Mouse (Mus musculus): Measurements from ENCODE around the gene Olfr960. TPM values are rescaled to one million over a fixed set of nuclear protein-coding genes. Genes with fewer than 3 reads are reported as not detected.

Gene Olfr960
- polyA plus RNA-seq (2014; fragmentation: Nextera tagmentation; extraction: Ambion mirVana): not detected in 2 replicates

DNA sequence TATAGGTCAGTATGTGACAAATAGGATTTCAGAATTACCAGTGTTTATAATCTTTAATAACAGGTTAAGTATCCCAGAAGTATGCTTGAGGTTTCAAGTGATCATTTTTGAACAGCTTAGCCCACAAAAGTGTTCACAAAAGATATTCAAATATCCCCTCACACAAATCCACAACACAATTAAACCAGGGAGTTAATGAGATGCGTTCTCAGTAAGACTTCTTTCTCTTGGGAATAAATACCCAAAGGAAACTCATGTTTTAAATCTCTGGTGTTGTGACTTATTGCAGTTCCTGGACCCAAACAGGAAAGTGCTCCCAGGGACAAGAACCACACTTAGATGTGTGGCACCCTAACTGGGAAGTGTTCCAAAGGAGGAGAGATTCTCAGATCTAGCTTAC is at the start of gene Olfr960:
Gene Olfr960, plus strand, starts transcription at position 301 of the 400 bp plus-strand sequence.
- no peaks in the 10 kb centered on the region for H3K9me3 ChIP-seq (ENCODE audit: control insufficient read depth, low read length)
- H3K4me1 ChIP-seq (replicated peaks; ENCODE audit: control insufficient read depth, insufficient read depth, low read length): no peaks in the 10 kb centered on the region
- 76% methylated on average over 1 of the region's 1 CpGs for WGBS
- ATAC-seq (replicated peaks; ENCODE audit: low FRiP score) (no peak), DNase-seq (ENCODE audit: low spot score) (no peak)
- no peak within 1 kb of the TSS for H3K4me2 ChIP-seq
- no peaks in the 10 kb centered on the region for H3K27me3 ChIP-seq (replicated peaks; ENCODE audit: control insufficient read depth, insufficient read depth, low read length)
- H3K4me3 ChIP-seq (ENCODE audit: low read depth, low read length): no peak within 1 kb of the TSS
- no peak within 1 kb of the TSS for H3K9ac ChIP-seq (ENCODE audit: low read depth, low read length)
- H3K27ac ChIP-seq (ENCODE audit: low read depth, low read length): no peak within 1 kb of the TSS
- no peaks in the 10 kb centered on the region for H3K36me3 ChIP-seq (ENCODE audit: control insufficient read depth, insufficient read depth, low read length)

GRCm38 (mm10) chr9:39575469-39575868 is 45.7 kb upstream of the Olfr960 start, which contains the start of gene Olfr959:
Gene Olfr959, minus strand, starts transcription at chr9:39575569.
- H3K9ac ChIP-seq (ENCODE audit: low read depth, low read length): no peak within 1 kb of the TSS
- H3K27ac ChIP-seq (ENCODE audit: low read depth, low read length): no peak within 1 kb of the TSS
- no peaks in the 10 kb centered on the region for H3K4me1 ChIP-seq (replicated peaks; ENCODE audit: control insufficient read depth, insufficient read depth, low read length)
- H3K27me3 ChIP-seq (replicated peaks; ENCODE audit: control insufficient read depth, insufficient read depth, low read length): no peaks in the 10 kb centered on the region
- H3K4me3 ChIP-seq (ENCODE audit: low read depth, low read length): no peak within 1 kb of the TSS
- DNase-seq (ENCODE audit: low spot score) (no peak), ATAC-seq (replicated peaks; ENCODE audit: low FRiP score) (no peak)
- no peaks in the 10 kb centered on the region for H3K36me3 ChIP-seq (ENCODE audit: control insufficient read depth, insufficient read depth, low read length)
- WGBS: 76% methylated on average over 3 of the region's 3 CpGs
- no peaks in the 10 kb centered on the region for H3K9me3 ChIP-seq (ENCODE audit: control insufficient read depth, low read length)
- no peak within 1 kb of the TSS for H3K4me2 ChIP-seq

GRCm38 (mm10) chr9:39577050-39577449 is 44.1 kb upstream of the Olfr960 start:
- no peak for DNase-seq (ENCODE audit: low spot score)
- ATAC-seq (replicated peaks; ENCODE audit: low FRiP score): no peak
- no peaks in the 10 kb centered on the region for H3K36me3 ChIP-seq (ENCODE audit: control insufficient read depth, insufficient read depth, low read length)
- no peaks in the 10 kb centered on the region for H3K4me1 ChIP-seq (replicated peaks; ENCODE audit: control insufficient read depth, insufficient read depth, low read length)
- no peak overlapping the region for H3K9ac ChIP-seq (ENCODE audit: low read depth, low read length)
- 77% methylated on average over 5 of the region's 5 CpGs for WGBS
- H3K4me2 ChIP-seq: no peak overlapping the region
- H3K9me3 ChIP-seq (ENCODE audit: control insufficient read depth, low read length): no peaks in the 10 kb centered on the region
- H3K27ac ChIP-seq (ENCODE audit: low read depth, low read length): no peak overlapping the region
- H3K4me3 ChIP-seq (ENCODE audit: low read depth, low read length): no peak overlapping the region
- H3K27me3 ChIP-seq (replicated peaks; ENCODE audit: control insufficient read depth, insufficient read depth, low read length): no peaks in the 10 kb centered on the region

DNA sequence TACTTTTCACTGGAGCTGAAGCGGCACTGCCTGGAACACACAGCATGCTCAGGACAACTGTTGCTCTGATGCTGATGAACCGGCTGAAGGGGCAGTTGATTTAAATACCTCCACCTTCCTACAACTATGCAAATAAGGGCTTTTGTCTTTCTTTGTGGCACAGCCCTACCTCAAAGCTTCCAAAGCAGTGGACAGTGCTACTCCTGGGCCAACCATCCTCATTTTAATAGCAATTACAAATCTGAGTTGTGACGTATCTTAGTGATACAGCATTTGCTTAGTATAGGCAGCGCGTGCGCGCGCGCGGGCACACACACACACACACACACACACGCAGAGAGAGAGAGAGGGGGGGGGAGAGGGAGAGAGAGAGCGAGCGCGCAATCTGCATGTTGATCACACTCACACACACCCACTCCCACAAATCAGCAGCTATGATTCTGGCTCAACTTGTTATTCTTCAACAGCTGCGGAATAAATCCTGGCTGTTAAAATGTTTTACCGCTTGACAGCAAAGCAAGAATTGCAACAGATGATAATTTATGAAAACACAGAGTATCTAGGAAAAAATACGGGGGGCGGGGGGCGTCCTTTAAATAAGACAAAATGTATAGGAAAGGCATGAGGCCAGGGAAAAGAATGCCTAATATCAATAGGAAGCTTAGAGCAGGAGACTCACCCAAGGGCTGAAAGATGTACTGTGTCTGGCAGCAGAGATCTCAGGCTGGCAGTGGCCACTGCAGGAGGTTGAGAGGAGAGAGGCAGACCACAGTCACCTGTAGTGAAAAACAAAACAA is 18.4 kb upstream of the Olfr960 start:
- no peak overlapping the region for H3K27ac ChIP-seq (ENCODE audit: low read depth, low read length)
- no peak; the same call in 1 of the 2 replicates for ATAC-seq (replicated peaks; ENCODE audit: low FRiP score)
- H3K4me3 ChIP-seq (ENCODE audit: low read depth, low read length): peak overlapping the region; percentile 32
- no peaks in the 10 kb centered on the region for H3K9me3 ChIP-seq (ENCODE audit: control insufficient read depth, low read length)
- peaks cover 3% of the 10 kb centered on the region; the same call in 1 of the 2 replicates for H3K27me3 ChIP-seq (replicated peaks; ENCODE audit: control insufficient read depth, insufficient read depth, low read length)
- H3K4me2 ChIP-seq: peak overlapping the region; percentile 60
- peak; percentile 31 for DNase-seq (ENCODE audit: low spot score)
- H3K36me3 ChIP-seq (ENCODE audit: control insufficient read depth, insufficient read depth, low read length): no peaks in the 10 kb centered on the region
- no peak overlapping the region for H3K9ac ChIP-seq (ENCODE audit: low read depth, low read length)
- 2% methylated on average over 19 of the region's 19 CpGs for WGBS
- H3K4me1 ChIP-seq (replicated peaks; ENCODE audit: control insufficient read depth, insufficient read depth, low read length): no peaks in the 10 kb centered on the region

- DNase-seq (ENCODE audit: low spot score): no peak
- Histone ChIP-seq H3K9ac (ENCODE audit: low read depth, low read length) (no peak overlapping the region), H3K9me3 (ENCODE audit: control insufficient read depth, low read length) (no peaks in the 10 kb centered on the region), H3K4me3 (ENCODE audit: low read depth, low read length) (peak overlapping the region; percentile 32), H3K4me1 (replicated peaks; ENCODE audit: control insufficient read depth, insufficient read depth, low read length) (no peaks in the 10 kb centered on the region), H3K4me2 (peak overlapping the region; percentile 60), H3K27me3 (replicated peaks; ENCODE audit: control insufficient read depth, insufficient read depth, low read length) (peaks cover 3% of the 10 kb centered on the region; the same call in 1 of the 2 replicates), H3K27ac (ENCODE audit: low read depth, low read length) (no peak overlapping the region), H3K36me3 (ENCODE audit: control insufficient read depth, insufficient read depth, low read length) (no peaks in the 10 kb centered on the region)
- ATAC-seq (replicated peaks; ENCODE audit: low FRiP score): no peak
- 3% methylated on average over 9 of the region's 9 CpGs for WGBS
These were observed 17.8 kb upstream of the Olfr960 start for GRCm38 (mm10) chr9:39603333-39603845.

GRCm38 (mm10) chr9:39603999-39604453 is 17.1 kb upstream of the Olfr960 start, which contains the start of gene AW551984:
Gene AW551984, minus strand, starts transcription at chr9:39604403.
- 4% methylated on average over 8 of the region's 8 CpGs for WGBS
- peaks cover 3% of the 10 kb centered on the region; the same call in 1 of the 2 replicates for H3K27me3 ChIP-seq (replicated peaks; ENCODE audit: control insufficient read depth, insufficient read depth, low read length)
- DNase-seq (ENCODE audit: low spot score) (peak; percentile 31), ATAC-seq (replicated peaks; ENCODE audit: low FRiP score) (no peak)
- H3K27ac ChIP-seq (ENCODE audit: low read depth, low read length): no peak within 1 kb of the TSS
- H3K4me3 ChIP-seq (ENCODE audit: low read depth, low read length): peak within 1 kb of the TSS; percentile 32
- H3K9me3 ChIP-seq (ENCODE audit: control insufficient read depth, low read length): no peaks in the 10 kb centered on the region
- no peaks in the 10 kb centered on the region for H3K4me1 ChIP-seq (replicated peaks; ENCODE audit: control insufficient read depth, insufficient read depth, low read length)
- no peak within 1 kb of the TSS for H3K9ac ChIP-seq (ENCODE audit: low read depth, low read length)
- H3K36me3 ChIP-seq (ENCODE audit: control insufficient read depth, insufficient read depth, low read length): no peaks in the 10 kb centered on the region
- H3K4me2 ChIP-seq: peak within 1 kb of the TSS; percentile 60

GRCm38 (mm10) chr9:39608497-39608896 is 12.7 kb upstream of the Olfr960 start:
- no peaks in the 10 kb centered on the region for H3K9me3 ChIP-seq (ENCODE audit: control insufficient read depth, low read length)
- H3K4me1 ChIP-seq (replicated peaks; ENCODE audit: control insufficient read depth, insufficient read depth, low read length): no peaks in the 10 kb centered on the region
- ATAC-seq (replicated peaks; ENCODE audit: low FRiP score) (no peak), DNase-seq (ENCODE audit: low spot score) (no peak)
- H3K4me2 ChIP-seq: no peak overlapping the region
- no peaks in the 10 kb centered on the region for H3K36me3 ChIP-seq (ENCODE audit: control insufficient read depth, insufficient read depth, low read length)
- H3K27me3 ChIP-seq (replicated peaks; ENCODE audit: control insufficient read depth, insufficient read depth, low read length): 0 out of 2 replicates have a peak, but pooled peaks cover 3% of the 10 kb centered on the region
- no peak overlapping the region for H3K9ac ChIP-seq (ENCODE audit: low read depth, low read length)
- no peak overlapping the region for H3K4me3 ChIP-seq (ENCODE audit: low read depth, low read length)
- no peak overlapping the region for H3K27ac ChIP-seq (ENCODE audit: low read depth, low read length)

DNA sequence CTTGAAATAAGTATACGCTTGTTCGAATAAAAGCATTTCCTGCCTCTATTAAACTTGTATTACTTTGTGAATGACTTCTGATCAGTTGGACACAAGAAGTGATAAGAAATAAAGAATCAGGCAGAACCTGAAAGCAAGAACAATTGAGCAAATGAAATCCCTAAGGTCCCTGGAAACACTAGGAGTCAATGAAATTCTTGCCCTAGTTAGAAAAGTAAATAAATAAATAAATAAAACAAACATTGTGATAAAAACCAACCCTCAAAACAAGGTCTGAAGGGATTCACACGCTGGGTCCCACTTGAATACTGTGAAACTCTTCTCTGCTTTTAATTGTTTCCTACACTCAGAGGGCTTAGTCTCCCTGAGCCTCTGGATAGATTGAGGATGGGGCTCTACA is 10.8 kb upstream of the Olfr960 start, which contains the start of gene Olfr148:
Gene Olfr148, plus strand, starts transcription at position 301 of the 400 bp plus-strand sequence.
- Histone ChIP-seq H3K9ac (ENCODE audit: low read depth, low read length) (no peak within 1 kb of the TSS), H3K9me3 (ENCODE audit: control insufficient read depth, low read length) (no peaks in the 10 kb centered on the region), H3K4me1 (replicated peaks; ENCODE audit: control insufficient read depth, insufficient read depth, low read length) (no peaks in the 10 kb centered on the region), H3K27ac (ENCODE audit: low read depth, low read length) (no peak within 1 kb of the TSS), H3K36me3 (ENCODE audit: control insufficient read depth, insufficient read depth, low read length) (no peaks in the 10 kb centered on the region), H3K4me3 (ENCODE audit: low read depth, low read length) (no peak within 1 kb of the TSS), H3K4me2 (no peak within 1 kb of the TSS), H3K27me3 (replicated peaks; ENCODE audit: control insufficient read depth, insufficient read depth, low read length) (no peaks in the 10 kb centered on the region)
- no peak for ATAC-seq (replicated peaks; ENCODE audit: low FRiP score)
- no peak for DNase-seq (ENCODE audit: low spot score)
- 72% methylated on average over 3 of the region's 3 CpGs for WGBS
